Mouse (Mus musculus) lung, postnatal 10 days (tissue): ENCODE data around the gene Shisa8.

ENCODE experiments used
- DNase-seq: peaks from one replicate; pipeline ENCODE4 v3.0.0; 2021

The Shisa8 gene

DNA sequence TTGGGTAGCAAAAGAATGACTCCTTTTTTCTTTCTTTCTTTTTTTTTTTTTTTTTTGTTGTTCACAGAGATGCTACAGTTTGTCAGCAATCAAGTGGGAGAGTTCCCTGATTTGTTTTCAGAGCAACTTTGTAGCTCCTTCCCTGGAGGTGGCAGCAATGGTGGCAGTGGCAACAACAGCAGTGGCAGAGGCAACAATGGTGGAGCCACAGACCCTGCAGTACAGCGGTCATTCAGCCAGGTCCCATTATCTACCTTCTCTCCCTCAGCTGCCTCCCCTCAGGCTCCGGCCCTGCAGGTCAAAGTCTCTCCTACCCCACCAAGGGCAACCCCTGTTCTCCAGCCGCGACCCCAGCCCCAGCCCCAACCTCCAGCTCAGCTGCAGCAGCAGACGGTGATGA is 42.9 kb downstream of the Shisa8 start:
- DNase-seq, result no peak

DNA sequence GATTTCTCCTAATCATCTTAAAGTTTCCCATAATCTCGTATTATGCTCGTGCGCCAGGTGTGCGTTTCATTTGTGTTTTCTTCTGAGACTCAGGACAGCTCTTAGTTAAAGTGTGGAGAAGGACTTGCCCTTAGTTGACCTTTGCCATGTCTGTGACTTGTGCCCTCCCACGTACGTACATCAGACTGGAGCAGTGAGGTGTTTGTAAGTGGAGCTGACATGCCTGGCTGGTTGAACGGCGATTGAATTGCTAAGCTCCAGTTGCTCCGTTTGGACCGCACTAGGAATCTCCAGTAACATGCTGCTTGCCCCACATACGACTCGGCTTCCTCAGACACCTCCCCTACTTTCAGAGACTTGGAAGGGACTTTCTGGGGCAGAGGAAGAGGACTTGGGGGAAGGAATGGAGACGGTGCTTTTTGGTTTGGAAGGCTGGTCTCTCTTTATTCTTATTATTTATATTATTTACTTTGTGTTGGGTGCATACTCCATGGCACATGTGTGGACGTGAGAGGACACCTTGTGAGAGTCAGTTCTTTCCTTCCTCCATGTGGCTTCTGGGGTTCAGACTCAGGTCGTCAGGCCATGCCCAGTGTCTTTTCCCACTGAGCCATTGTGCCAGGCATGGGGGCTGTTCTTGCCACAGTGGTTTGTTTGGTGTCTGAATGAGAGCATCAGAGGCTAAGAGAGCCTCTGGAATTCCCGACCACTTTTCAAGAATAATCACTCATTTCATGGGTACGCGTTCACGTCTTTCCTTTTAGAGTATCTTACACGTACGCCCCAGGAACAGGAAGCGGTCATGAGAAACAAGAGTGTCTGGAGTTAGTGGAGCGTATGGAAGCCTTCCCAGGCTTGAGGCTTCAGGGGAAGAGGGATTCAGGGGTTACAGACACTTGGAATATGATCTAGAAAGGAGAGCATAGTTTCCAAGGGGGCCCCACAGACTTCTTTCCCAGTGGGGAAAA is 45.1 kb downstream of the Shisa8 start:
- DNase-seq, result peak; percentile 7

DNA sequence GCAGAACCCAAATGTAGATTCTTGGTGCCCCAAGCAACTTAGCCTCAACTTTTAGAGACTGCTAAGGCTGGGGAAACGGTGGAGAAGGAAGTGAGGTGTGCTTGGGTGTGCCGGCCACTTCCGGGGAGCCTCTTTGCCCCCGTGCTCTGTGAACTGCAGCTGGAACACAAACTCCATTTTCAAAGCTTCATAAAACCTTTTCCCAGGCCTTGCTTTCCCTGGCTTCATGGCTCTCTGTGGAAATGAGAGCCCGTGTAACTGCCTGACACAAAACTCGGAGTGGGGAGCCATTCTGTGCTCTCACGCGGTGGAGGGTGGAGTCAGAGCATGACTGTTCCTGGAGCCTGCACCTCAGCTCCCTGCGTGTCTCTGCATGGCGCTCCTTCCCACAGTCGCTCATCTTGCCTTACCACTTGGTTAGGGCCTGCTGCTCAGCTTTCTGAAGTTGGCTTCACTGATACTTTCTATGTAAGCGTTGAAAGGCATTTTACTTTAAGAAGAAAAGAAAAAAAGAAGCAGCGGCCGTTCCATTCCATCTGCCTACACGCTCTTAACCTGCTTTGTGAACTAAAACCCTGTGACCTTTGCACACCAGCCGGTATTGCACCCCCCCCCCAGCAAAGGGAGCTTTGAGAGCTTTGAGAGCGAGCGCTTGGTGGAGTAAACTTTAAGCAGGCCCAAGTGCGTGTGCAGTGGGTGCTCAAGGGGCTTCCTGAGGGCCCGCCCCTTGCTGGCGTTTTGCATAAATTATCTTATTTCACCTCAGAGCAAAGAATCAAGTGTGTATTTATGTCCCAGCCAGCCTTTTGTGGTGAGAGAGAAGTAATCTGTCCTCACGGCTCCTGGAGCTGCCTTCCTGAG is 46.1 kb downstream of the Shisa8 start:
- peak; percentile 12 for DNase-seq

DNA sequence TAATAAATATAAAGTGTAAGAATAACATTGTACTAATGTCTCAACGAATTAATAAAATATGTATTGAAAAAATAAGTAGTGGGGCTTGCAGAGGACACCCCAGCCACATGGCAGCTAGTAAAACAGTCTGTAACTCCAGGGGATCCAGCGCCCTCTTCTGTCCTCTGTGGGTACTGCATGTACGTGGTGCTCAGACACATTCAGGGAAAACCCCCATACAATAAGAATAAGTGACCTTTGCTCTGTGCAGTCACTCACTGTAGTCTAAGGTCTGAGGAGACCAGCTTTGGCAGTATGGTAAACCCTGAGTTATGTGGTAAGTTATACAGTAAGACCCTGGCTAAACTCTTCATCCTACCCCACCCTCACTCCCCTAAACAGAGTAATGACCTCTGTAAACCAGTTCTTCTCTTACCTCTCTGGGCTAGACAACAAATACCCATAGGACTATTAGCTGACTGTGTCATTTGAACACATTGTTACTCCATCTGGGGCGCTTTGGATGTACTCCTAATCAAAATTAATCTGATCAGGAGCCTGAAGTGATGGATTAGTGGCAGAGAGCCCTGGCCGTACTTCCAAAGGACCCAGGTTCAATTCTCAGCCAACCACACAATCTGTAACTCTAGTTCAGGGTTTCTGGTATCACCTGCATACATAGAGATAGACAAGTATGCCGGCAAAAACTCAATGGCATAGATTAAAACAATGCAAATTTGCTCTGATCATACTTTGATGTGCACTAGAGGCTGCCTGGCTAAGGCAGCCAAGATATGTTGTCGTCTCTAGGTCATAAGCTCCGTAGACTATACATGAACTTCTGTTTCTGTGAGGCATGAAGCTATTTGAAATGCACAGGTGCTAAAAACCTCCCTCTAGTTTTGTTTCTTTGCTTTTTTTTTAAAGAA is 47.0 kb downstream of the Shisa8 start:
- peak; percentile 89 for DNase-seq

DNA sequence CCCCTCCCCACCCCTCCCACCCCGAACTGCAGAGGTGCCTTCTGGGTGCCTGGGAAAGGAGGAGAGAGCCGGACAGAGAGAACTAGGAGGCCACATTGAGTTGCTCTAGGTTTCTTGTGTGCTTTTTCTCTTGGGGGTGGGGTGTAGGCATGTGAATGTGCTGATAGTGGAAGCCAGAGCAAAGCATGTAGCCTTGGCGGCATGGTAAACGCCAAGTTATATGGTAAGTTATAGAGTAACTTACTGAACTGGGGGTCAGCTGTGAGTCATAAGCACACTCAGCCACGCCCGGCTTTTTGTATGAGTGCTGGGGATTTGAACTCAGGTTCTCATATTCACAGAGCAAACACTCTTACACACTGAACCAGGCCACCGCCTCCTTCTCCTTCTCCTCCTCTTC is 48.1 kb downstream of the Shisa8 start:
- DNase-seq, result no peak

DNA sequence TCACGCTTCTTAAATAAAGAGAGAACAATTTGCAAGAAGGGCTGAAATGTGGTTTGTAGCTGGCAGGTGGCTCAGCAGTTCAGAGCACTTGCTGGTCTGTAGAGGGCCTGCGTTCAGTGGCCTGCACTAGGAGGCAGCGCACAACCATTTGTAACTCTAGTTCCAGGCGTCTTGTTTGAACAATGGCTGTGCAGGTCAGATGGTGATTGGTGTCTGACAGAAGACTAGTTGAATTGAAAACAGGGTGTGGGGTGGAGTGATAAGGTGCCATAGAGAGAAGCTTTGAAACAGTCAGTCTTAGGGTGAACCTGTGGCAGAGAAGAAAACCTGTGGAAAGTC is 48.6 kb downstream of the Shisa8 start:
- DNase-seq, result no peak

DNA sequence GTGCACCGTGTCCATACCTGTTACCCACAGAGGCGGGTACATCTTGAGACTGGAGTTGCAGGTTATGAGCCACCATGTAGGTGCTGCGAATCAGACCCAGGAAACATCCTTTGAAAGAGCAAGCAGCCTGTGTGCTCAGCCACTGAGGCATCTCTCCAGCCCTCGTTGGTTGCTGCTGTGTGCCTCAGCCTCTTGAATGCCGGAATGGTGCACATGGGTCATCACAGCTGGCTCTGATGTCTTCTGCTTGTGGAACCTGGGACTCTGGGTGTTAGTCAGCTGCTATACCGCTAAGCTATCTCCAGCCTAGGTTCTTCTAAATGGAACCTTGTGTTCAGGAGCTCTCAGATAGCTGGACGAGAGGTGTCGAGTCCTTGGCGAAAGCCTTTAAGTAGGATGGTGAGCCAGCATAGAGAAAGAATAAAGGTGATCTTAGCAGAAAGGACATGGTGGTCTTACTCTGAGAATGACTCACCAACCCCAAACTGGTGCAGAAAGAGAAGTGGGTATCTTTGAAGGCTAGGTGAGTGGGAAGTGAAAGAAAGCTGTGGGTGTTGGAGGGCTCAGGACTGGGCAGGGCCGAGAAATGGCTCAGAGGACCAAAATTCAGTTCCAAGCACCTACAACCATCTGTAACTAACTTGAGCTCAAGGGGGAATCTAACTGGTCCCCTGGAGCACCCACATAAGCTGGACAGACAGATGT is 49.1 kb downstream of the Shisa8 start:
- DNase-seq, result no peak

DNA sequence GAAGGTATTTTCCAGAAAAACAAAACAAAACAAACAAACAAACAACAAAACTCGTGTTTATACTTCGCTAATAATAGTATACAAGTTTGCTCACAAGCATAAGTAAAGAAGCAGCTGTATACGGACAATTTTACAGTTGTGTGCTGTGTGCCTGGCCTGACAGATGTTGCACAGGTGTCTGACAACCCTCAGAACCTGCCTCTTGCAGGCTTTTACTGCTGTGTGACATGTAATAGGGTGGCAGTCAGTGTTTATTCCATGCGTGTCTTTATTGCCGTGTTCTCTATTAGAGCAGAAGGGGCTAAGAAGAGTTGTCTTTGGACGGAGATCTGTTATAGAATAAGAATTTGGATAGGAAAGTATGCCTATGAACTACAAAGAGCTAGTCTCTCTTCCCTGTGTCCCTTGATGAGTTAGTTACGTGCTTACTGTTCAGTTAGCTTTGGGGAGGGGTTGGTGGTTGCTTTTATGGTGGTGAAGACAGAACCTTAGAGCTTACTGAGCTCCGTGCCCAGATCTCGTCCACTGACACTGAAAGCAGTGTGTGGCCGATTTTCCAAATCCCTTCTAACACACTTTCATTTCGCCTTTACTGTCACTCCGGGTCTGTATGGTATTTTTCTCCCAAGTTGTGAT is 50.5 kb downstream of the Shisa8 start:
- DNase-seq, result no peak

DNA sequence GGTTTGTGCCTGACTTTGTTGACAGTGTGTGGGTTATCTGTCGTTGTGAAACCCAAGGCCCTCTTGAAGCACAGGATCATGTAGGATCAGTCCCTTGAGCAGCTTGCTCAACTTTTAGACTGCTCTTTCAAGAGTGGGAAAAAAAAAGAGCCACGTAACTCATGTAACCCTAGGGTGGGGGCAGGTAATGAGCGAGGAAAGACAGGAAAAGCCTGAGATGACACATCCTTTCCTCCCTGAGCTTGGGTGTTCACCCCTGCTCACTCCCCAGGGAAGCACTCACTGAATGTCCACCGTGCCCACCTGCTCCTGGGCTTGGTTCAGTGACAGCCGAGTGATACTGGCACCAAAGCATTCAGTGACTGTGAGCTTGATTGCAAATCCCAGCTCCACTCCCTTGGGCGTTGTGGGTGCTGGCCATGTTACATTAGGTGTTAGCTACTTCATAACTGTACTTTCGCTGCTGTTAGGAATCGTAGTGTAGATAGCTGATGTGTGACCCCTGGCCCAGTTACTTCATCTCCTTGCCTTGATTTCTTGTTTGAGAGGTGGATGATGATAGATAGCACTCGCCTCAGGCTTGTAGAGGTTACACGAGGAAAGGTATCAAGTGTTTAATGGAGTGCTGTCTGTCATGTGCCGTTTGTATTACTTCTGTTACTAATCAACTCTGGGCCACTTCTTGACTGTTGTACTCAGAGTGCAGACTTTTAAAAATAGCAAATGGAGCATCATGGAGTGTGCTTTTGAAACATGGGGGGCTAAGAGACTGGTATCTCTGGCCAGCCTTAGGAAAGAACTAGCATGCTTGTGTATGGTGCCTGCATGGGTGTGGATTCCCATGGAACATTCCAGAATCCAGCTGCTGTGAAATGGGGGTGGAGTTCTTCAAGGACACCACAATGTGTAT is 51.6 kb downstream of the Shisa8 start:
- DNase-seq, result peak; percentile 21

DNA sequence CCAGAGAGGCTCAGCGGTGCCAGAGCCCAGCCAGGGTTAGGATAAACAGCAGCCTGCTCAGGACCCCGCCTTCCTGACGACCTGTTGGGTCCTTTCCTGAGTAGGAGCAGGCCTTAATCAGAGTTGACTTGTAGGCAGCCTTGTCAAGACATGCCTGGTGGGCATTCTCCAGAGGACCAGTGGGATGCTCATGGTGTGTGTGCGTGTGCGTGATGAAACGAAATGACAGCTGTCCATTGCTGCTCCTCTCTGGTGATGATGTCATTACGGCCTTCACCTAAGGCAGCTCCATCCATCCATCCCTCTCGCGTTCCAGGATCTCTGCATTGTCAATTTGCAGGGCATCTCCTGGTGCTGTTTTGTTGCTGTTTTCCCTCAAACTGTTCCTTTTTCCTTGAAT is 53.1 kb downstream of the Shisa8 start:
- DNase-seq, result no peak

DNA sequence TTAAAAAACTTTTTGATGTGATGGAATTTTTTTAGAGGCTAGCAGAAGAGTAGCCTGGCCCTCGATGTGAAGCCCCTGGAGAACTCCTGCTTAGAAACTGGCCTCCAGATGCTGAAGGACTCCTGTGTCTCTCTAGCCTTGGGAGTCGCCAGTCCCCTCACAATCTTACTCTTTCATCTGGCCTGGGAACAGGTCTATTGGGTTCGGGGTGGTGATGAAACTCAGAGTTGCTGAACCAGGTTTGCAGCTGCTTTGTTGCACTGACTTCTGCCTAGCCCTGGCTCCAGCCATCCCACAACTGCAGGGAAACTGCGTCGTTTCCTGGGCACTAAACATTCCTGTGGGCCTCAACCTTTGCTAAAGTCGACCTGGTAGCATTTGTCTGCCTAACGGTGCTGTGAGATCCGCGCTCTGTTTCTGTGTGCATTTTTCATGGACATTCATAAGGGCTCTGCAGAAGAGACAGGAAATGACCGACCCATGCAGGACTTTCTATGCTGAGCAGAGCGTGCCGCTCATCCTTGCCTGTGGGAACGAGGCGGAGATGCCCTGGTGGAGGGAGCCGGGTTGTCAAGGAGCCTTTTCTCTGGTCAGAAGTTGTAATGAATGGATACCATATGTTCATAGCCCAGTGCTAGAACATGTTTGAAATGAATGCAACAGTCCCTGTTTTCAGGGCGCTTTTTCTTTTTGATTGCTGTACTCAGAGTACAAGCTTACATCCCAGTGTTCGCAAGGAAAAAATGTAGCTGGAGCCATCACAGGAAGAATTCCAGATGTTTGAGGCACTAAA is 54.2 kb downstream of the Shisa8 start:
- DNase-seq, result peak; percentile 43

DNA sequence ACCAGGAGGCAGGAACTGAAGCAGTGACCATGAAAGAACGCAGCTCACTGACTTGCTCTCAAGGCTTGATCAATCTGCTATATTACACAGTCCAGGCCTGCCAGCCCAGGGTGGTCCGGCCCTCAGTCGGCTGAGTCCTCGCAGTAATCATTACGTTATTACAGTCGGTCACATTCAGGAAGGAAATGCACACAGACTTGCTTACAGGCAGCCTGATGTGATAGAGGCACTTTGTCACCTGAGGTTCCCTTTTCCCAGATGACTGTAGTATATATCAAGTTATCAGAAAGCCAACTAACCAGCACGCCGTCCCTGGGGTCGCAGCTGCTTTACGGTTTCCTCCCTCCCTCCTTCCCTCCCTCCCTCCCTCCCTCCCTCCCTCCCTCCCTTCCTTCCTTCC is 55.7 kb downstream of the Shisa8 start:
- DNase-seq, result no peak

DNA sequence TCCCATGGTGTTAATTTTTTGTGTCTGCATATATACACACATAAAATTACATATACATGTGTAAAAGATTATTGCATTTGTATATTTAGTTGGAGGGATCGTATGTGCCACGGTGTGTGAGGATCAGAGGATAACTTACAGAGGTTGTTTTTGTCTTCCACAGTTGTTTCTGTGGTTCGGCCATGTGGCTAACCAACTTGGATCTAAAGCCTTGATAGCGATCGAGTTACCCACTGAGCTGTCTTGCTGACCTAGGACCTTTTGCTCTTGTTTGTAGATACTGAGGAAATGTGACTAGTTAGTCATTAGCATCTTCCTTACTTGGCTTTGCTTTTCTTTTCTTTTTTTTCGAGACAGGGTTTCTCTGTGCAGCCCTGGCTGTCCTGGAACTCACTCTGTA is 56.3 kb downstream of the Shisa8 start:
- DNase-seq, result no peak
